Mouse (Mus musculus): Measurements from ENCODE around the gene Ankrd27. TPM values are rescaled to one million over a fixed set of nuclear protein-coding genes. Genes with fewer than 3 reads are reported as not detected.
A peak's percentile ranks its signal among the peaks of the same experiment; 100 is the strongest.

Ankrd27 gene
- polyA plus RNA-seq, 1 experiment from 2014 or later, result 63.1 TPM

DNA sequence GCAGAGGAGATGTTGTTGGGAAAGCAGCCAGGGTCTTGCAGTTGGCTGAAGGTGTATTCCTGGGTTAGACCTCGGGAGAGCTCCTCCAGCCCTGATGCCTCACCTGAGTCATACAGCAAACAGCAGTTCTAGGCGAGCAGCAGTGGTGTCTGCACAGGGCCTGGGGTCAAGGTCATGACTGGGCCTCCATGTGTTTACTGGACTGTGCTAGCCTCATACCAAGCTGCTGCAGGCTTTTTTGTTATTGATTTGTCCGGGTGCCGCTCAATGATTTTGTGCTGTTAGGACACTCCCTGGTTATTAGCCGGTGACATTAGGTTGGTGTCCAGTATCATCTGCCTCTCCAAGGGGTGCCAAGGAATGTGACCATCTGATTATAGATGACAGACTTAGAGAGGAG is 1.7 kb downstream of the Ankrd27 start:
- peaks cover 10% of the 10 kb centered on the region for H3K36me3 ChIP-seq (ENCODE audit: control insufficient read depth, insufficient read depth, low read length)
- H3K4me1 ChIP-seq (replicated peaks; ENCODE audit: control insufficient read depth, insufficient read depth, low read length), result peaks cover 41% of the 10 kb centered on the region
- peak overlapping the region; percentile 67; the same call in 1 of the 2 replicates for H3K27ac ChIP-seq (ENCODE audit: low read depth, low read length)
- ATAC-seq (replicated peaks; ENCODE audit: low FRiP score), result no peak
- peak overlapping the region; percentile 100 for H3K4me2 ChIP-seq
- no peak for DNase-seq (ENCODE audit: low spot score)
- peak overlapping the region; percentile 97 for H3K4me3 ChIP-seq (ENCODE audit: low read depth, low read length)
- H3K9ac ChIP-seq (ENCODE audit: low read depth, low read length), result no peak overlapping the region
- WGBS, result 62% methylated on average over 5 of the region's 5 CpGs
- H3K27me3 ChIP-seq (replicated peaks; ENCODE audit: control insufficient read depth, insufficient read depth, low read length), result peaks cover 25% of the 10 kb centered on the region
- H3K9me3 ChIP-seq (ENCODE audit: control insufficient read depth, low read length), result no peaks in the 10 kb centered on the region

DNA sequence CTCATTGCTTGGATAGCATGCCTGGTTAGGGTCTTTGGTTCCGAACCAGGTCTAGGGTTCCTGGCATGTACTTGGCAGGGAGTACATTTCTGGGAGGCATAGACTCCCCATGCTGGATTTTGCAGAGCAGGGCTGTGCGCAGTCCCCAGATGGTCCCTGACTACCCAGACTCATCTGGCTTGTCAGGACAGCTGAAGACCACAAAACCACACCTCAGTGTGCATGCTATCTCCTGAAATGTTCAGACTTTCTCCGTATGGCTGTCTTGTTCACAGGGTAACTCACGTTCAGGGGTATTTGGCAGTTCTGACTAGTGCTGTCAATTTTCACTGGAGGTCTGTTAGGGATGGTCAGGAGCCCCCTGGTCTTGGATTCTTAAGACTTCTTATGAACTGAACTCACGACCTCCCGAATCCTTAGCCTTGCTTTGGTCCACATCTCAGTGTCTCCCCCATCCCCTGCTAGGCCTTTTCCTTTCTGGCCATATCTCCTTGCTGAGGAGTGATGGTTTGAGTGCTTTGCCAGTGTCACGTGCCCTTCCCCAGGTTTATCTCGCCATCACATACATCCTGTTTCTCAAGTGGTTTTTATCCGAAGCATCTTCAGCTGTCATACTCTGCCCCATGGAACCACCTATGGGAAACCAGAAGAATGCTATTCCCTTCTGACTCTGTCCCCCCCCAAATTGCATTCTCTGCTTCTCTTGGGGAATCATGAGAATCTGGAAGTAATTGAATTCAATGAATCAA is 2.8 kb downstream of the Ankrd27 start:
- peaks cover 14% of the 10 kb centered on the region for H3K27me3 ChIP-seq (replicated peaks; ENCODE audit: control insufficient read depth, insufficient read depth, low read length)
- peaks cover 20% of the 10 kb centered on the region for H3K36me3 ChIP-seq (ENCODE audit: control insufficient read depth, insufficient read depth, low read length)
- H3K27ac ChIP-seq (ENCODE audit: low read depth, low read length), result peak overlapping the region; percentile 67
- ATAC-seq (replicated peaks; ENCODE audit: low FRiP score), result peak; percentile 22
- no peak overlapping the region for H3K9ac ChIP-seq (ENCODE audit: low read depth, low read length)
- H3K4me3 ChIP-seq (ENCODE audit: low read depth, low read length), result peak overlapping the region; percentile 97; the same call in 1 of the 2 replicates
- H3K4me2 ChIP-seq, result peak overlapping the region; percentile 100
- no peak for DNase-seq (ENCODE audit: low spot score)
- H3K4me1 ChIP-seq (replicated peaks; ENCODE audit: control insufficient read depth, insufficient read depth, low read length), result peaks cover 38% of the 10 kb centered on the region
- WGBS, result 40% methylated on average over 9 of the region's 9 CpGs
- H3K9me3 ChIP-seq (ENCODE audit: control insufficient read depth, low read length), result no peaks in the 10 kb centered on the region

DNA sequence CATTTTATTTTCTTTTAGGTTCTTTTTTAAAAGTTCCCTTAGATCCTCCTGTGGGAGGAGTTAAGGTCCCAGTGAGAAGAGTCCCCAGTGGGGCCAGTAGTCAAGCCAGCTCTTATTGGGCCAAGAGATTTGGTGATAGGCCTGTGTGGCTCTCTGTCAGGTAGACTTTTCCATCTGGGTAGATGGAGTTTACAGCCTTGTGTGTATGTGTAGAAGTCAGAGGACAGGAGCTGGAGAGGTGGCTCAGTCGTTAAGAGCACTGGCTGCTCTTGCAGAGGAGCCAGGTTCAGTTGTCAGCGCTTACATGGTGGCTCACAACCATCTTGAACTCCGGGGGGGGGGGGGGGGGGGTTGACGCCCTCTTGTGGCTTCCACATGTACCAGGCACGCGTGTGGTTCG is 3.4 kb downstream of the Ankrd27 start:
- Histone ChIP-seq H3K4me1 (replicated peaks; ENCODE audit: control insufficient read depth, insufficient read depth, low read length) (peaks cover 33% of the 10 kb centered on the region), H3K4me2 (peak overlapping the region; percentile 100), H3K27ac (ENCODE audit: low read depth, low read length) (peak overlapping the region; percentile 16), H3K36me3 (ENCODE audit: control insufficient read depth, insufficient read depth, low read length) (peaks cover 23% of the 10 kb centered on the region), H3K27me3 (replicated peaks; ENCODE audit: control insufficient read depth, insufficient read depth, low read length) (peaks cover 7% of the 10 kb centered on the region), H3K9ac (ENCODE audit: low read depth, low read length) (no peak overlapping the region), H3K4me3 (ENCODE audit: low read depth, low read length) (no peak overlapping the region), H3K9me3 (ENCODE audit: control insufficient read depth, low read length) (no peaks in the 10 kb centered on the region)
- 57% methylated on average over 7 of the region's 7 CpGs for WGBS
- DNase-seq (ENCODE audit: low spot score), result no peak
- no peak for ATAC-seq (replicated peaks; ENCODE audit: low FRiP score)

DNA sequence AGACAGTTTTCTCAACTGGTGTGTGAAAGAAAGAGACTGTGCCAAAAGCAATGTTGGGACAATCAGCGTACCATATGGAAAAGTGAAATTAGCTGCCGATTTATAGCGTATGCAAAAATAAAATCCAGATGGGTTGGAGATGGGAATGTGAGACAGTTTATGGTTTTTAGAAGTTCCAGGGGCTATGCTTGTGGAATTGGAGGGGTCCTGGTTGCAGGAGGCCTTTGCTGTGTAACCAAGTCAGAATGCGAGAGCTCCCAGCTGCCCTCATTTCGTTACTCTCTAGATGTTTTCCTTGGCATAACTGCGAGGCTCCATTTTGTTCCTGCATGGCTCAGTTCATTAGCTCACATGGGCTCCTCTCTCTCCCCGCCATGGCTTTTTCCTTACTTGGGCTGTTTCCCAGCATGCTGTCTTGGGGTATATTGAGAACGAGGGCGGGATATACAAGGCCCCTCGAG is 4.7 kb downstream of the Ankrd27 start:
- Histone ChIP-seq H3K9me3 (ENCODE audit: control insufficient read depth, low read length) (no peaks in the 10 kb centered on the region), H3K27me3 (replicated peaks; ENCODE audit: control insufficient read depth, insufficient read depth, low read length) (no peaks in the 10 kb centered on the region), H3K4me1 (replicated peaks; ENCODE audit: control insufficient read depth, insufficient read depth, low read length) (peaks cover 29% of the 10 kb centered on the region), H3K36me3 (ENCODE audit: control insufficient read depth, insufficient read depth, low read length) (peaks cover 26% of the 10 kb centered on the region), H3K27ac (ENCODE audit: low read depth, low read length) (no peak overlapping the region), H3K9ac (ENCODE audit: low read depth, low read length) (no peak overlapping the region), H3K4me3 (ENCODE audit: low read depth, low read length) (no peak overlapping the region), H3K4me2 (no peak overlapping the region)
- no peak for DNase-seq (ENCODE audit: low spot score)
- WGBS, result 92% methylated on average over 10 of the region's 10 CpGs
- no peak for ATAC-seq (replicated peaks; ENCODE audit: low FRiP score)

DNA sequence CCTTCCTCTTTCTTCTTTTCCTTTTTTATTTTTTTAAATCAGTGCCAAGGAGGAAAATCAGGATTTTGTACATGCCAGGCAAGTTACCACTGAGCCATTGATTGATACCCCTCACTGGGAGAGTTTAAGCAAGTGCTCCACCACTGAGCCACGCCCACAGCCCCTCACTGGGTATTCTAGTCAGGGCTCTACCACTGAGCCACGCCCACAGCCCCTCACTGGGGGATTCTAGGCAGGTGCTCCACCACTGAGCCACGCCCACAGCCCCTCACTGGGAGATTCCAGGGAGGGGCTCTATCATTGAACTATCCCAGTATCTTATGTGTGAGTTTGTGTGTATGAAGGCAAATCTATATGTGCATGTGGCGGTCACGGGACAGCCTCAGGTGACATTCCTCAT is 8.3 kb downstream of the Ankrd27 start:
- H3K4me1 ChIP-seq (replicated peaks; ENCODE audit: control insufficient read depth, insufficient read depth, low read length), result peaks cover 5% of the 10 kb centered on the region
- H3K9ac ChIP-seq (ENCODE audit: low read depth, low read length), result no peak overlapping the region
- no peaks in the 10 kb centered on the region for H3K9me3 ChIP-seq (ENCODE audit: control insufficient read depth, low read length)
- H3K4me2 ChIP-seq, result no peak overlapping the region
- peaks cover 32% of the 10 kb centered on the region for H3K36me3 ChIP-seq (ENCODE audit: control insufficient read depth, insufficient read depth, low read length)
- no peak overlapping the region for H3K27ac ChIP-seq (ENCODE audit: low read depth, low read length)
- H3K27me3 ChIP-seq (replicated peaks; ENCODE audit: control insufficient read depth, insufficient read depth, low read length), result no peaks in the 10 kb centered on the region
- H3K4me3 ChIP-seq (ENCODE audit: low read depth, low read length), result no peak overlapping the region
- no peak for DNase-seq (ENCODE audit: low spot score)
- ATAC-seq (replicated peaks; ENCODE audit: low FRiP score), result no peak
- WGBS, result 91% methylated on average over 5 of the region's 5 CpGs

DNA sequence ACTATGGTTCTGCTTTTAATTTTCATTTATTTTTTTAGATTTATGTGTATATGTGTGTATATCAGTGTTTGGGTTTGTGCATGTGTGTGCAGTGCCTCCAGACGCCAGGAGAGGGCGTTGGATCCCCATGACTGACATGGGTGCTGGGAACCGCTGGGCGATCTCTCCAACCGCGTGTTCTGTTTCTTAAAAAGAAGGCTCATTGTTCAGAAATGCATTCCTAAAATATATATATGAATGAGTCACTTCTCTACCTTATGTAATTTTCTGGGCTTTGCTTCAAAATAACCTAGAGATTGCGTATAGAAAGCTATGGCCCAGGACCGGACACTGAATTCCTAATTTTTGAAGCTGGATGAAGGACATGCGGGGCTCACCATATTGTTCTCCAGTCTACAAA is 13.4 kb downstream of the Ankrd27 start:
- Histone ChIP-seq H3K9ac (ENCODE audit: low read depth, low read length) (no peak overlapping the region), H3K4me1 (replicated peaks; ENCODE audit: control insufficient read depth, insufficient read depth, low read length) (peaks cover 9% of the 10 kb centered on the region; the same call in 1 of the 2 replicates), H3K27ac (ENCODE audit: low read depth, low read length) (no peak overlapping the region), H3K36me3 (ENCODE audit: control insufficient read depth, insufficient read depth, low read length) (peaks cover 23% of the 10 kb centered on the region), H3K4me3 (ENCODE audit: low read depth, low read length) (no peak overlapping the region), H3K4me2 (no peak overlapping the region), H3K9me3 (ENCODE audit: control insufficient read depth, low read length) (no peaks in the 10 kb centered on the region), H3K27me3 (replicated peaks; ENCODE audit: control insufficient read depth, insufficient read depth, low read length) (no peaks in the 10 kb centered on the region)
- ATAC-seq (replicated peaks; ENCODE audit: low FRiP score) (no peak), DNase-seq (ENCODE audit: low spot score) (no peak)
- 92% methylated on average over 9 of the region's 9 CpGs for WGBS

DNA sequence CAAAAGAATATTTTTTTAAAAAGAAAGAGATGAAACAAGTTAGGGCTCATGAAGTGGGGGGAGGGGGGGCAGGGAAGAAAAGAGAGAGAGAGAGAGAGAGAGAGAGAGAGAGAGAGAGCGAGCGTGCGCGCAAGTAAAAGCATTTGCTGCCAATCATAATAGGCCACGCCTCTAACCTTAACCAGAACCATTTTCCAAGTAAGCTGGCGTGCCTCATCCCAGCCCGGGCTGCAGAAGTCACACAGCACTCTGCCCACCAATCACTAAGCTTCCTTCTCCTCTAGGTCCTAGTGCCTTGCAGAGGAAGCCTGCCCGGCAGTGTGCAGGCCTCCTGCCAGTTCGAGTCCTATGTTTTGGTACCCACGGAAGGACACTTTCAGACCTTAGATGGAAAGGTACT is 14.0 kb downstream of the Ankrd27 start:
- Histone ChIP-seq H3K4me3 (ENCODE audit: low read depth, low read length) (no peak overlapping the region), H3K27ac (ENCODE audit: low read depth, low read length) (no peak overlapping the region), H3K9ac (ENCODE audit: low read depth, low read length) (no peak overlapping the region), H3K4me2 (no peak overlapping the region), H3K27me3 (replicated peaks; ENCODE audit: control insufficient read depth, insufficient read depth, low read length) (no peaks in the 10 kb centered on the region), H3K36me3 (ENCODE audit: control insufficient read depth, insufficient read depth, low read length) (peaks cover 20% of the 10 kb centered on the region), H3K9me3 (ENCODE audit: control insufficient read depth, low read length) (no peaks in the 10 kb centered on the region), H3K4me1 (replicated peaks; ENCODE audit: control insufficient read depth, insufficient read depth, low read length) (peaks cover 9% of the 10 kb centered on the region; the same call in 1 of the 2 replicates)
- ATAC-seq (replicated peaks; ENCODE audit: low FRiP score), result no peak
- no peak for DNase-seq (ENCODE audit: low spot score)
- WGBS, result 91% methylated on average over 10 of the region's 10 CpGs

DNA sequence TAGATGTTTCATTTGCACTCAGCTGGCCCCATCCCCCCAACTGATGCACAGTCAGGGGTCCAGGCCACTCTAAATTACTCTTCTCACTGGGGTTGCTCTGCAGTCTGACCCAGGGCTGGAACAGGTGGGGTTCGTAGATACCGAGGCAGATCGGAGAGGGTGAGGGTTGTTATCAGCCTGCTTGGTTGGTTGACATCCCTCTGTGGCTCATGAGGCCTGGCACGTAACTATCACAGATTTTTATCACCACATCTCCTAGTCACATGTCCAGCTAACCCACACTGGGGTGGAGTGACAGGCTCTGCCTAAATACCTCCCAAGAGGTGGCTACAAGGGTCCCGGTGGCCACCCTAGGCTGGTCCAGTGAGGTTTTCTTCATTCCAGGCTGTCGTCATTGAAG is 15.1 kb downstream of the Ankrd27 start:
- Histone ChIP-seq H3K9me3 (ENCODE audit: control insufficient read depth, low read length) (no peaks in the 10 kb centered on the region), H3K9ac (ENCODE audit: low read depth, low read length) (no peak overlapping the region), H3K4me1 (replicated peaks; ENCODE audit: control insufficient read depth, insufficient read depth, low read length) (peaks cover 9% of the 10 kb centered on the region; the same call in 1 of the 2 replicates), H3K4me3 (ENCODE audit: low read depth, low read length) (no peak overlapping the region), H3K36me3 (ENCODE audit: control insufficient read depth, insufficient read depth, low read length) (peaks cover 20% of the 10 kb centered on the region), H3K27ac (ENCODE audit: low read depth, low read length) (no peak overlapping the region), H3K4me2 (peak overlapping the region; percentile 22; the same call in 1 of the 2 replicates), H3K27me3 (replicated peaks; ENCODE audit: control insufficient read depth, insufficient read depth, low read length) (no peaks in the 10 kb centered on the region)
- WGBS, result 63% methylated on average over 6 of the region's 6 CpGs
- DNase-seq (ENCODE audit: low spot score) (no peak), ATAC-seq (replicated peaks; ENCODE audit: low FRiP score) (peak; percentile 81)

DNA sequence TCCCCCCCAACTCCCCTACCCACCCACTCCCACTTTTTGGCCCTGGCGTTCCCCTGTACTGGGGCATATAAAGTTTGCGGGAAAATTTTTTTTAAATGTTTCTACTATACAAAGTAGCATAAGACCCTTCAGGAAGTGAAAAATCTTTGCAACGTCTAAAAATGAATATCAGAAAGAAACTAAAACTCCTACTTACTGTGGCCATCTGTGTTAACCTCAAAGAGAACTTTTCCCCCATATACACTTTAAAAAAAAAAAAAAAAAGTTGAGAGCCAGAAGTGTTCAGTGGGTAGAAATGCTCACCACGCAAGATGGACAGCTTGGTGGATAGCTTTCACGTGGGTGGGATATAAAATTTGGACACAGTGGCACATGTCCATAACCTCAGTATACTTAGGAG is 16.7 kb downstream of the Ankrd27 start:
- Histone ChIP-seq H3K27ac (ENCODE audit: low read depth, low read length) (no peak overlapping the region), H3K4me2 (no peak overlapping the region), H3K27me3 (replicated peaks; ENCODE audit: control insufficient read depth, insufficient read depth, low read length) (no peaks in the 10 kb centered on the region), H3K4me3 (ENCODE audit: low read depth, low read length) (no peak overlapping the region), H3K9me3 (ENCODE audit: control insufficient read depth, low read length) (no peaks in the 10 kb centered on the region), H3K4me1 (replicated peaks; ENCODE audit: control insufficient read depth, insufficient read depth, low read length) (peaks cover 9% of the 10 kb centered on the region; the same call in 1 of the 2 replicates), H3K36me3 (ENCODE audit: control insufficient read depth, insufficient read depth, low read length) (peaks cover 26% of the 10 kb centered on the region), H3K9ac (ENCODE audit: low read depth, low read length) (no peak overlapping the region)
- DNase-seq (ENCODE audit: low spot score) (no peak), ATAC-seq (replicated peaks; ENCODE audit: low FRiP score) (no peak)
- 92% methylated on average over 5 of the region's 5 CpGs for WGBS
